Mouse (Mus musculus) layer of hippocampus, adult 8-10 months (tissue): ENCODE data around the gene Gm5426. TPM values are rescaled to one million over a fixed set of nuclear protein-coding genes. Genes with fewer than 3 reads are reported as not detected.

Experiments
- microRNA-seq, 2 experiments: library from miRNA; unstranded; fragments of <30 nt; microRNA quantifications; one replicate each; pipeline ENCODE4 v1.2.0; 2022
- total RNA-seq, 4 experiments: library from RNA; stranded (reverse); gene quantifications; 2 replicates each; pipeline ENCODE4 v1.2.4; 2022

Gene Gm5426
- total RNA-seq, 4 experiments from 2014 or later, result not detected

Small RNA genes within 50 kb of the gene (microRNA-seq; reads per million reads assigned to microRNA genes)
- 0 reads per million in 2 experiments for gene Gm22913

Other genes starting within 250 kb of the Gm5426 start
- gene Eea1, start 196.0 kb upstream of the Gm5426 start, total RNA-seq, result 10 to 100 TPM; 34.0 to 38.8 (median 36.3) TPM